Mouse (Mus musculus) fibroblast of lung, adult 2 months (primary cell): Measurements from ENCODE around the gene Slit3.

Experiments
- DNase-seq: peaks from one replicate; pipeline ENCODE4 v3.0.0-alpha.2; 2011; ENCODE audit warnings: low read depth

Slit3 gene

DNA sequence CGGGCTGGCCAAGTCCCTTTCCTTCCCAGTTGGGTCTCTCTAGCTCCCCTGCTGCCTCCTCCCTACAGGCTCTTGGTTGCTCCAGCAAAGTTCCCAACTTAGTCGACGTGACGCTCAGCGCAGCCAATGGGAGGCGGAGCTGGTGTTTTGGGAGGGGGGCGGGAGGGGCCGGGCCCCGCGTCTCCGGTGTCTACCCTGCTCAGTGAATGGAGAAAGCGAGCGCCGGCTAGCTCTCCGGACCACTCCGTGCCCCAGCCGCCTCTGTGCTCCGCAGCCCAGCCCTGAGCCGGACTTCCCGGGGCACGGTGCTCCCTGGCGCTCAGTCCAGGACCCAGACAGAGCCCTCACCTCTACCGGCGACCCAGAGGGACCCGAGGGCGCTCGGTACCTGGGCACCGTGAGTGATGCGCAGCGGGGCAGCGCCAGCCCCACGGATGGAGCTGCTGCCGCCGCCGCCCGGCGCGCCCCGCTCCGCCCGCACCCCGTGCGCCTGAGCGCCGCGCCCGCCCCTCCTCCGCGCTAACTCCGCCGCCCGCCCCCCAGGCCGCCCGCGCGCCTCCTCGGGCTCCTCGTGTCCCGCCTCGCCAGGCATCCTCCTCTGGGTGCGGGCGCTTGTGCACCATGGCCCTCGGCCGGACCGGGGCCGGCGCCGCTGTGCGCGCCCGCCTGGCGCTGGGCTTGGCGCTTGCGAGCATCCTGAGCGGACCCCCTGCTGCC, at the start of gene Slit3:
Gene Slit3, plus strand, starts transcription at position 331 of the 717 bp plus-strand sequence.
- peak; percentile 49 for DNase-seq

DNA sequence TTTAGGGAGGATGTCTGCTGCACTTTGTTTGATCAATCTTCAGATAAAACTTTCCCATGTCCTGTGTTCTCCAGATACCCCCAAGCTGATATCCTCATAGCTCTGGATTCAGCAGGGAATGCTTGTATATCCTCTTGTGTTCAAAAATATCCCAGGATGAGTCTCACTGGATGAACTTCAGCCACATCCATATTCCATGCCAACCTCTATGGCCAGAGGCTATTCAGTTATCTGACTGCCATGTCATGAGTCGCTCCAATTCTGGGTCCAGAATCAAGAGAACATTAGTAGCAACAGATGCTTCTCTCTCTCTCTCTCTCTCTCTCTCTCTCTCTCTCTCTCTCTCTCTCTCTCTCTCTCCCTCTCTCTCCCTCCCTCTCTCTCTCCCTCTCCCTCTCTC, 49.6 kb upstream of the Slit3 start:
- no peak for DNase-seq

DNA sequence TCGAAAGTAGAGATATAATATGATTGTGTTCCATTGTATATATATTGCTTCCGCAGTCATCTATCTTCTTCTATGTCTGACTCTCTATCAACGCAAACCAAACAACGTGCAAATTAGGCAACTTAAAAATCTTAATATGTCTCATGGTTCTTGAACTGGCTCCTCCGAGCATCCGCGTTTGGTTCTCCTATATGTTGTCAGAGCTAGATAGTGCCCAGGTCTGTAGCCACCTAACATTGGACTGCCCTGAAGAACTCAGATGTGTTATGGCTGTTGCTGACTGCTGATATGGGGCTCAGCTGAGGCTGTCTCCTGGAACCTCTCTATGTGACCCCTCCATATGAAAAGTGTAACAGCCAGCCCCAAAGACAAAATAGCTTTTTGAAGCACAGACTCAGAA, 45.6 kb upstream of the Slit3 start:
- no peak for DNase-seq

DNA sequence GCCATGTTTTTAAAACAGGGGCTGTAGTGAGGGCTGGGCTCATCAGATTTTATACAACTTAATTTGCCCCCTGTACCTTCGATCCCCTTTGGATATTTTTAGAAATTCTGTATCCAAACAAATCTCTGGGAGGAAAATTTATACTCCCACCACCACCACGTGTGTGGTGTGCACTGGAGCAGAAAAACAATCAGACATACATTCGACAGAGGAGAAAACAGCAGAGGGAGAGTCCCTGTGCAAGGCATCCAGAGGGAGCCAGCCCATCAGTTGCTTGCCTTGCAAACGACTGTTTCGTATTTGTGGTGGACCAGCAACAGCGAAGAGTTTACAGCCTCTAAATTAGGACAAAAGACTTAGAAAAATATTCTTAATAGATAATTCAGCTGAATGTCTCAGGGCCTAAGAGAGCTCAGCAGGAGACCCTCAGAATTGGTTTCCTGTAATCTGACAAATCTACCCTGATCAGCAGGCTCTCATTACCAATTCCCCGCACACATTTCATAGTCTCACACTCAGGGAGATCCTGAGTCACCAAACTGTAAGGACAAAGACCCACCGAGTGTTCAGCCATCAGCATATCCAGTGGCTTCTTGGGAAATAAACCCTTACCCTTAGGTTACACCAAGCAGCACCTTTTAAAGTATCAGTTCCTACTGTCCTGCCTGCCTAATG, 40.4 kb upstream of the Slit3 start:
- no peak for DNase-seq

DNA sequence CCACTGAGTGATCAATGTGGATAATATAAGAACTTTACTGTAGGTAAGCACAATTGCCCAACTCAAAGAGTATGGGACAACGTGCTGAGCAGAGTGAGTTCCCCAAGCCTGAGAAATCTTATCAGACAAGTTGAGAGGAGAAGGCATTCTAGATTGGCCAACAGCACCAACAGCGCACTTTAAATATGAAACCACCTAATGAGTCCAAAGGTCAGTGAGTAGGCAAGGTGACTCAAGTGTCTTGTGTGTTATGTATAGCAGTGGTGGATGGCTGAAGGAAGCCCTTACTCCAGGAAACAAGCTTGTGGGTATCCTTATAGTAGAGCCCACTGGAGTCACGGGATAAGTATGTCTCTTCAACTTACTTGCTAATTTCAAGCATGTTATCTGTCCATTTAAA, 38.7 kb upstream of the Slit3 start:
- DNase-seq = no peak

DNA sequence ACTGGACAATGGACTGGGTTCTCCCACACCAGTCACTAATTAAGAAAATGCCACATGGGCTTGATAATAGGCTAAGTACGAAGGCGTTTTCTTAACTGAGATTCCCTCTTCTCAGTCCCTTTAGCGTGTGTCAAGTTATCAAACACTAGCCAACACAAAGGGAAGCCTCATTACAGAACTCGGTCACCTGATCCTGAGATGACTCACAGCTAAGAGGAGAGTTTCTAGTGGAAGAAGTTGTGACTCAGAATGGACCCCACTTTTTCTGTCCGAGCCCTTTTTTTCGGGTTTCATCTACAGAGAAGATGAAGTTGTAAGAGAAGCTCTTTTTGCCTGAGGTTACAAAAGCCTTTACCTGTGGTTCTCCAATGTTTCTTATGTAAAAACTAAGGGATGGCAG, 38.0 kb upstream of the Slit3 start:
- no peak for DNase-seq

DNA sequence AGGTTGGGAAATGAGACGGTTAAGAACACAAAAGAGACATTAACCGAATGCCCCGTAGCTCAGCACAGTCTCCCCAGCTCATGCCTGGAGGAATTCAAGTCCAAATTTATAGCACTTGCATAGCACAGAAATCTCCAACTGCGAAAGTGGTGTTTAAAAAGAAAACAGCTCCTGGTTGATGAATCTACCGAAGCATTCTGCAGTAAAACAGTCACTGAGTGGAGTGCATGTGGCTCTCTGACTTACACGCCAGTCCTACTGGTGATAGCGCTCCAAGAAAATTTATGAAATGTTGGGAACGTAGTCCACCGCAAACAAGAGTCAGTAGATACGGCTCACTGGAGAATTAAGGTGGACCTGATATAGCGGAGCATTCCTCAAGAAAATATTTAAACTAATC, 35.7 kb upstream of the Slit3 start:
- no peak for DNase-seq

DNA sequence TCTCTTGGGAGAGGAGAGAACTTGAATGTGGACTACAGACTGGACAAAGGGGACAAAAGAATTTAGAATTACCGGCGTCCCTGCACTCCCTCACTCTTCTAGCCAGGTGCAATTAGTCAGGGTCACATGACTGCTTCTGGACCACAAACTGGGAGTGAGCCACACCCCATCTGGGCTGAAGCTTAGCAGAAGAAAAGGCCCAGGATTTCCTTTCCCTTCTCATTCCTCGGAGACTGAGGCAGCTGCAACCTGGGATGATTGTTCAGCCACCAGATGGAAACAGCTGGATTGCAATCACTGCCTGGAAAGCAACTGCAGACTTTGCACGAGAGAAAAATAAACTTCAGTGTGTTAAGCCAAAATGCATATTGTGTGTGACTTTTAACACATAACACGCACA, 35.0 kb upstream of the Slit3 start:
- no peak for DNase-seq

DNA sequence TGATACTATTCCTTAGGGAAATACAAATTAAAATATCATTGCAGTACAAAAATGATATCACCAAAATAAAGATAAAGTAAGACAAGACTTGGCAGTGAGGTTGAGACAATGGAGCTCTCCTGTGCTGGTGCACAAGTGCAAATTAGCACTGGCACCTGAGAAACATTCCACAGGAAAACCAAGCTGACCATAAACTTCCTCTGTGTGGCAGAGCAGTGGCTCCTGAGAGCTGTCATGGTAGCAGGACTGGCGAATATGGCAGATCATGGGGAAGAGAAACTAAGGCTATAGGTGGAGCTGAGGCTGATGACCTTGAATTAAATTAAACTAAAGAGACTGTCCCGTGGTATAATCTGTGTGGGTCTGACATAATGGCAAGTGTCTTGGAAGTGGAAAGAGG, 33.6 kb upstream of the Slit3 start:
- no peak for DNase-seq

DNA sequence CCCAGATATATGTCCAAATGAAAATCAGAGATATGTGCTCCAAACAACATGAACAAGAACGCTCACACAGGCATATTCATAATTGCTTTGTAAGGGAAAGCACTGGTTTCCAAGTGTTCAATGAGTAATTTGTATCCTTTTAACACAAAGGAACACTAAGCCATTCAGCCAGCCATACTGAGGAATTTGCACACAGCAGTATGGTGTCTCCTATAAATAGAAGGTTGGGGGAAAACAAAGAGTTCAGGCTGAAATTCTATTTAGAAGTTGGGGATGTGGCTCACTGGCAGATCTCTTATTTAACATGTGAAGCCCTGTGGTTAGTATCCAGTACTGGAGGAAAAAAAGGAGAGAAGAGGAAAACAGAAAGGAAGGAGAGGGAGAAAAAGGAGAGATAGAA, 32.9 kb upstream of the Slit3 start:
- DNase-seq = no peak

DNA sequence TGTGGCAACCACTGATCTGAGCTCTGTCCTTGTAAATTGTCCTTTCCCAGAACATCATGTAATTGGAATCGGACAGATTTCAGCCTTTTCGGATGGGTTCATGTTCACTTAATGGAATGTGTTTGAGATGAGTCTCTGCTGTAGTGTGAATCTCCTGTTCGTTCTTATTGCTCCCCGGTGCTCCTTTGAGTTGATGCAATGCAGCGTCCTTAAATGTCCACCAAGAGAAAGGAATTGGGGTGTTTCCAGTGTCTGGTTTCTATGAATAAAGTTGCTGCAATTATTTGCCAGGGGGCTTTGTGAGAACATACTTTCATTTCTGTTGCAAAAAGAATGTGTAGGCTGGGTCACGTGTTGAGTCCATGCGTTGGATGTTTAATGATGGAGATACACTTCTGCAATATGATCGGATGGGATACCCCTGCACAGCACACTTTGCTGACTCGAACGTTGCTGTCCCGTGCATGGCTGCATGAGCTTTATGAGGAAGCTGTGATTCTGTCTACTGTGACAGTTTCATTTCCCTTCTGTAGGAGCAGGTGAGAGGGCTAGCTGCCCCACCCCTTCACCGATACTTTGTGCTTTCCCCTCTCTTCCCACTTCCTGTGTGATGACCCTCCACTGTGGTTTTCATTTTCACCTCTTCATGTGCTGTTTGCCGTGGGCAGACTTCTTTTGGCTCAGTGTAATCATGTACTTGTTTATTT, 30.2 kb upstream of the Slit3 start:
- DNase-seq = no peak

DNA sequence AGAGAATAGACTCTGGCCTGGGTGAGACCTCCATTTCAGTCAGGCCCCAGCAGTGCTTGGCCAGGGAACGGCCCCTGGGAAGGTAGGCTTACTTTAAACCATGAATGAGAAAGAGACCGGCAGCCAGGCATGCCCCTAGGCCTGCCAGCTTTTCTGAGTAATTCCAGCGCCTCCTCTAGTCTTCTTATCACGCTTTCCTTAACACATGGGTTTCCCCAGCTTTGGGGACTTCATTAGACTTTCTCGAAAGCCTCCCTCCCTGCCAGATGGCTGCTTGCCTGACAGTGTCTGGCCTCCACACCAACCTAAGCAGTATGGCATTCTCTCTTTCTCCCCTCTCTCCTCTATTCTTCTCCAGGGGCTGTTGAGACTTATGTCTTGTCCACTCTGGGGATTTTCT, 24.5 kb upstream of the Slit3 start:
- DNase-seq = no peak

DNA sequence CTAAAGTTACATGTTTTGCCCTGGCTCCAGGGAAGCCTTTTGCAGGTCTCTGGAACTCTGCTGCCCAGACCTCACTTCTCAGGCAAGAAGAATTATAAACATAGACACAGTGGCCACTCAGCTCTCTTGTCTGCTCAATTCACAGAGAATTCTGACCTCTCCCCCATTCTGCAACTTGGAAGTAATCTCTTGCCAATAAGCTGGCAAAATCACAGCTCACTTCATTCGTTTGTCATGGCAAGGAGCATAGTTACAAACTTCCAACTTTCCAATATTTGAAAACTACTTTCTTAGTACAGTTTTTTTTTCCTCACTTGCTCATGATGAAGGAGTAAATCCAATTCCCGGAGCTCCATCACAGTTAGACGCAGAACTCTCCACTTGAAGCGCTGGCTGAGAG, 11.2 kb upstream of the Slit3 start:
- no peak for DNase-seq

DNA sequence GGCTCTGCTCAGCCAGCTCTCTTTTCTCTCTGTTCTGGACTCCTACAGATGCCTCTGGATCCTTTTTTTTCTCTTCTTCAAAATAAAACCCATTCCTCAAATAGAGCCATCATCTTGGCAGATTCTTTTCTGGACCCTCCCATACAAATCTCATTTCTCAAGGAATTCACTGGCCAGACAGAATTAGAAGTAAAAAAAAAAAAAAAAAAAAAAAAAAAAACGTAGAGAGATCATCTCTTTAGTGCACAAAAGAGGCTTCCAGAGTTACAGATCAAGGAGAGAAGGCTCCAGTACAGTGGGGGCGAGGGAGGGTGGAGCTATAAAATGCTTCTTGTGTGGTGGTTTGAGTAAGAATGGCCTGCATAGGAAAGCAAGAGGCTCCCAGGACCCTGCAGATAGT, 10.2 kb upstream of the Slit3 start:
- no peak for DNase-seq

DNA sequence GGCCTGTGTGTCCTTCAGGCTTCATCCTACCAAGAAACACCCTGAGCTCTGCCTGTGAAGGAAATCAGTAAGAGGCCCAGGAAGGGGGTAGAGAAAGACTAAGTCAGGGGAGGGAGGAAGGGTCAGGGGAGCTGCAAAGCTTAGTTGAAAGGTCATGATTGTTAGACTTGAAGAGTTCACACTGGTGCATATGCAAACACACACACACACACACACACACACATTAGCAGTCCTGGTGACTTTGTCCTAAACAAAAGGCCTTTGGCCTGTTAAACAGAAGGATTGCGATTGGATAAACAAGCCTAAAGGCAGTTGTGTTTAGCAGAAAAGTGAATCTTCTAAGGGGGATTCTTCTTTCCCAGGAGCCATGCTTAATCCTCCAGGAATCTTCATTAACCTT, 7.7 kb upstream of the Slit3 start:
- no peak for DNase-seq

DNA sequence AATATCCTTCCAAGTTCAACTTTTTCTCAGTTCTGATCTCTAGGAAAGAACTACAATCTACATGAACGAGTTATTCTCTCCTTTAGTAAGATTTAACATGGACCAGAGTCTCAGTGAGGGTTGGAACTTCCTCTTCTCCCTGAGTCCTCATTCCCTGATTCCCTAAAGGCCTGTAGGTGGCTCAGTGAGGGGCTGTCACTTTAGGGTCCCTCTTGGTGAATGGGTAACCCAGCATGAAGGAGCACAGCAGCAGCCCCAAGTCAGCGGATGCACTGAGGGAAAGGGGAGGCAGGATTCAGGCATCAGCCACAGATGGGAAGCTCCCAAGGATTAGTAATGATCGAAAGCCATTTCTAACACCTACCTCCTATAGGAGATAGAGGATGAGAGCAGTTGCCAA, 4.6 kb upstream of the Slit3 start:
- no peak for DNase-seq

DNA sequence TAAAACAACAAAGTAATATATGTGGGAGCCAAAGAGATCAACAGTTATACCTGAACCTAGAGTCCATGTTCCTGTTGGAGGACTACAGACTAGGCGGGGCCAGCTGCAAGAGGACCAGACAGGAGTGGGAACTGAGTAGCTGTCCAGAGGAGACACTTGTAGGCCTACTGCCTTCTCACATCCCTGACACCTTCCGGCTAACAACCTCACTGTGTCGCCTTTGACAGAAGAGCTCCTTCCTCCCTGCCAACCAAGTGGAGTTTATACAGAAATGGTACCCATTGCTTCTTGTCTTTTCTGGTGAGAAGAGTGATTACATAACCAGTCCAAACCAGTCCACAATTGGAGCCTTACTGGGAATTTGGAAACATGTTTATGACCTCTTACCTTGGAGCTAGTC, 3.2 kb upstream of the Slit3 start:
- DNase-seq = no peak

DNA sequence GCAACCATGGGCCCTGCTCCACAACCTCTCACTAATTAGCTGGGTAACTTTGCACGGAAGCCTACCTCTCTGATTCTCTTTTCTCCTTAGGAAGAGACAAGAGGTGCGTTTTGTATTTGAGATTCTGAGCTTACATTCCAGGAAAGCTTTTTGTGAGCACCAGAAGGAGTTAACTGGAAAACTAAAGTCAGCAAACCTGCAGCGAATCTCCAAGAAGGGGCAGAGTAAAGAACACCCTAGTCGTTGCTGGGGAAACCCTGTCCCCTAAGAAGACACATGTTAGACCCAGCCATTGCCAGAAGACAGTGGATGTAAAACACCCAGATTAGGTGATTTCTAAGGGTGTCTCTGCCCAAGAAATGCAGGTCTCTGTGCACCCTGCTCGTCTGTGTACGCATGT, 2.3 kb upstream of the Slit3 start:
- DNase-seq = no peak

DNA sequence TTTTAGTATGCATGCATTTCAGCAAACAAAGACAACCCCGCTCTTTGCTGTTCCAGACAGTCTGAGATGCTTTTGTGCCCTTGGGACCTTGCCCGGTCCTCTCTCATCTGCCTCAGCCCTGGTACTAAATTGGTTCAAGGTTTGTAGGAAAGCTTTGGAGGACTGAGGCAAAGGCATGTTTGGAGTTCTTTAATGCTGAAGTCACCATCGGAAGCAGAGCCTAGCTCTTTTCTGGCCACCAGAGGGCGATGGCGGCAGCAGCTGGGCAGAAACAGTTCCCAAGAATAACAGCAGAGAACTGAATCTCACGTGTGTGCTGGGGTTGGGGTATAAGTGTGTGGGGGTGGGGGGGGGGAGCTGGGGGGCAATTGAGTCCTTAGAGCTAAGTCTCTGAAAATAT, 1.7 kb upstream of the Slit3 start:
- DNase-seq = peak; percentile 43

DNA sequence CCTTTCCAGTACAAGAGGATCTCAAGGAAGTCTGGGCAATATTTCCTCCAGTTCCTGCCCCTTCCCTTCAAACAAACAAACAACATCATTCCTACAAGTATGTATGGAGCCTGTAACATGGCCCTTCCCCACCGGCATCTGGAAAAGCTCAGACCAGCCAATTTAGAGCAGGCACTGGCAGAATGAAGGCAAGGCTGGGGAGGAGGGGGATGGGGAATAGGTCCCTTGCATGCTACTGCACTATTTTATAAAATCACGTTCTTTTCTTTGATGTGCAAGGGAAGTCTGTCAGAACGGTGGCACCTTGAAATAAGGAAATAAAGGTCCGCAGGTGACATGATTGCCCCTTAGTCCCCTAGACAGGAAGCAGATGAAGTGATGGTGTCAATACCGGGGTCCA, 948 bp upstream of the Slit3 start:
- DNase-seq = no peak

DNA sequence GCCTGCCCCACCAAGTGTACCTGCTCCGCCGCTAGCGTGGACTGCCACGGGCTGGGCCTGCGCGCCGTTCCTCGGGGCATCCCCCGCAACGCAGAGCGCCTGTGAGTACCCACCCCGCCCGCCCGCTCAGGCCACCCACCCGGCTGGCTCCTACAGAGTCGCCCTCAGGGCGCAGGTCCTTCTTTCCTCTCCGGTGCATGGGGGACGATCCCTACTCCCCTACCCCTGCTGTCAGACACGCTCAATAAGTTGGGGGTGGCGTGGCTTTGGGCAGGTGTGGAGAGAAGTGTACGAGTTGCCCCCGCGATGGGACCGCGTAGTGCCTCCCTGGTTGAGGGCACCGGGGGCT, 561 bp downstream of the Slit3 start:
- DNase-seq = no peak

DNA sequence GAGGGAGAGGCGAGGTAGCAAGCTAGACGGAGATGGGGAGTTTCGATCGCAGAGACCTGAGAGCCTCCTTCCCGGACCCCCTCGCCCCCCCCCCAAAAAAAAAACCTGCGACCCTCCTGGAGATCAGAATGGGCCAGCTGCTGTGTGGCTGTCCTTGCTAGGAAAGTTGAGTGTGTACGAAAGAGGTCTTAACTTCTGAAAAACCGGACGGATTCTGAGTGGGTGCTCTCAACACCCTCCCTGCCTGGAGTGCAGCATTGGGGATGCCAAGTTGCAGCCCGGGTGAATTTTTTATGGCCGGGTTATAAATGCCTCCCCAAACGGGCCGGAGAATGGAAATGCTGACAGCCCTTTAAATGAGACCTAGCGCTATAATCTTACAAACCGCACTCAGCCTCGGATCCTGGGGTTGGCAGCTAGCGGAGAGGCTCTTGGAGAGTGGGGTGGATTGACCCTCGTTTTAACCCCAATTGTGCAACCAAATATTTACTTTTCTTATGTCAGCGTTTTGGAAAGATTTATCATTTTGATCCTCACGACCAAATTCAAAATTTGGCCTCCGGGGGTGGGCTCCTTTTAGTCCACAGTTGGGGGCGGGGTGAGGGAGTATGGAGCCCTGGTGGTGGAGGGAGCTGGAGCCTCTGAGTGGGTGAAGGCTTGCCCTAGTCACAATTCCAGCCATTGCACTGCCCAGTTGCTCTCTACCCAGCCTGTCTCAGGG, 1.2 kb downstream of the Slit3 start:
- DNase-seq = peak; percentile 18
